Mouse (Mus musculus) kidney, adult 9 months (tissue): ENCODE results near the gene Il20.

ENCODE experiments used
- DNase-seq: peaks from one replicate; pipeline ENCODE4 v3.0.0; 2022

The Il20 gene

GRCm38 (mm10) chr1:130911401-130912010 lies at the start of gene Il20:
Gene Il20 (minus strand): TSS chr1:130911451.
- DNase-seq: no peak

GRCm38 (mm10) chr1:130946920-130947319 lies 35.7 kb upstream of the Il20 start:
- DNase-seq: no peak

GRCm38 (mm10) chr1:130941801-130942200 lies 30.6 kb upstream of the Il20 start:
- no peak for DNase-seq

- no peak for DNase-seq
Observed at GRCm38 (mm10) chr1:130940065-130940687, 28.9 kb upstream of the Il20 start, which contains the start of gene Il19. Gene Il19 (minus strand): TSS chr1:130940115.

GRCm38 (mm10) chr1:130938192-130938591 lies 26.9 kb upstream of the Il20 start:
- no peak for DNase-seq

- DNase-seq: no peak
Observed at GRCm38 (mm10) chr1:130937170-130937569, 25.9 kb upstream of the Il20 start.

- no peak for DNase-seq
Observed at GRCm38 (mm10) chr1:130936351-130936750, 25.1 kb upstream of the Il20 start.

GRCm38 (mm10) chr1:130926484-130926883 lies 15.2 kb upstream of the Il20 start:
- peak; percentile 14 for DNase-seq

GRCm38 (mm10) chr1:130918323-130918980 lies 7.2 kb upstream of the Il20 start:
- DNase-seq: peak; percentile 4

- no peak for DNase-seq
Observed at GRCm38 (mm10) chr1:130902505-130902904, 8.7 kb downstream of the Il20 start.

- DNase-seq: no peak
Observed at GRCm38 (mm10) chr1:130894468-130894867, 16.8 kb downstream of the Il20 start.

GRCm38 (mm10) chr1:130893329-130894040 lies 17.8 kb downstream of the Il20 start:
- DNase-seq: no peak

GRCm38 (mm10) chr1:130892446-130892845 lies 18.8 kb downstream of the Il20 start:
- no peak for DNase-seq

GRCm38 (mm10) chr1:130887354-130887753 lies 23.9 kb downstream of the Il20 start, which contains the start of gene Il24:
Gene Il24 (minus strand): TSS chr1:130887454.
- DNase-seq: no peak

GRCm38 (mm10) chr1:130883146-130883545 lies 28.1 kb downstream of the Il20 start:
- DNase-seq: no peak

- no peak for DNase-seq
Observed at GRCm38 (mm10) chr1:130879927-130880326, 31.3 kb downstream of the Il20 start.

- no peak for DNase-seq
Observed at GRCm38 (mm10) chr1:130877889-130878614, 33.2 kb downstream of the Il20 start.

GRCm38 (mm10) chr1:130876931-130877509 lies 34.2 kb downstream of the Il20 start:
- peak; percentile 76 for DNase-seq

- DNase-seq: no peak
Observed at GRCm38 (mm10) chr1:130875910-130876309, 35.3 kb downstream of the Il20 start.

- peak; percentile 81 for DNase-seq
Observed at GRCm38 (mm10) chr1:130875139-130875538, 36.1 kb downstream of the Il20 start.

GRCm38 (mm10) chr1:130872912-130873311 lies 38.3 kb downstream of the Il20 start:
- DNase-seq: no peak

- DNase-seq: no peak
Observed at GRCm38 (mm10) chr1:130865541-130866221, 45.6 kb downstream of the Il20 start, which contains the start of gene Fcmr. Gene Fcmr (plus strand): TSS chr1:130865669.
